Mouse (Mus musculus) intestine, postnatal 0 days (tissue): ENCODE measurements at regions not wholly inside any gene's neighbourhood (a gene's known extent, or its start where the extent isn't known, plus 50 kb on each side); places are given as distances from the start of the nearest gene placed in this dataset.

ENCODE experiments used
- ATAC-seq: fragments of 200-750 bp; cut with Nextera tagmentation; 2 replicates; pipeline ENCODE4 v1.8.0; 2017; ENCODE audit warnings: mild to moderate bottlenecking, moderate TSS enrichment, moderate library complexity
- H3K27ac ChIP-seq: fragments of 300-500 bp; sonication (generic); 2 replicates; pipeline ENCODE4 v1.5.1; 2014; ENCODE audit warnings: mild to moderate bottlenecking, low read depth, low read length, moderate library complexity
- H3K27me3 ChIP-seq: fragments of 300-500 bp; sonication (generic); replicated peaks from 2 replicates; pipeline ENCODE4 v1.6.1; 2014; ENCODE audit warnings: low read length, mixed read lengths; ENCODE audit not compliant: control insufficient read depth, insufficient read depth
- H3K36me3 ChIP-seq: fragments of 300-500 bp; sonication (generic); 2 replicates; pipeline ENCODE4 v1.6.1; 2014; ENCODE audit warnings: mild to moderate bottlenecking, moderate library complexity; ENCODE audit not compliant: control insufficient read depth, insufficient read depth
- H3K4me1 ChIP-seq: fragments of 300-500 bp; sonication (generic); replicated peaks from 2 replicates; pipeline ENCODE4 v1.6.1; 2014; ENCODE audit warnings: antibody characterized with exemption, low read length, mixed read lengths; ENCODE audit not compliant: control insufficient read depth, insufficient read depth
- H3K4me2 ChIP-seq: fragments of 300-500 bp; sonication (generic); replicated peaks from 2 replicates; pipeline ENCODE4 v1.6.1; 2014; ENCODE audit warnings: low read depth, mild to moderate bottlenecking, moderate library complexity
- H3K4me3 ChIP-seq: fragments of 300-500 bp; sonication (generic); 2 replicates; pipeline ENCODE4 v1.5.1; 2014; ENCODE audit warnings: low read depth, low read length
- H3K9ac ChIP-seq: fragments of 300-500 bp; sonication (generic); 2 replicates; pipeline ENCODE4 v1.6.1; 2014; ENCODE audit warnings: mild to moderate bottlenecking, low read depth, low read length
- H3K9me3 ChIP-seq: fragments of 300-500 bp; sonication (generic); 2 replicates; pipeline ENCODE4 v1.6.1; 2016; ENCODE audit warnings: mixed run types; ENCODE audit not compliant: control insufficient read depth
- CTCF ChIP-seq: sonication (generic); IDR thresholded peaks from 2 replicates; pipeline ENCODE4 v1.5.1; 2016; ENCODE audit warnings: low read depth, mild to moderate bottlenecking, control low read depth, antibody characterized with exemption, moderate library complexity
- WGBS: fragments of 180-500 bp; shearing (Covaris S2); extraction: QIAGEN DNeasy Blood & Tissue Kit; methylation state at CpG from one replicate; pipeline ENCODE4 v1.1.7; 2014; 5-methylcytosine and 5-hydroxymethylcytosine counted together

- Histone ChIP-seq H3K9me3 (no peaks in the 10 kb centered on the region), H3K4me3 (no peak overlapping the region), H3K4me2 (no peak overlapping the region), H3K27me3 (0 out of 2 replicates have a peak, but pooled peaks cover 2% of the 10 kb centered on the region), H3K9ac (no peak overlapping the region), H3K36me3 (no peaks in the 10 kb centered on the region), H3K27ac (no peak overlapping the region), H3K4me1 (no peaks in the 10 kb centered on the region)
- TF ChIP-seq CTCF = no peak
- WGBS = 92% methylated on average over 16 of the region's 16 CpGs
- no peak for ATAC-seq
Observed at GRCm38 (mm10) chr2:166408009-166408408, 252.5 kb upstream of the Sulf2 start.

- WGBS = 63% methylated on average over 11 of the region's 11 CpGs
- Histone ChIP-seq H3K4me1 (no peaks in the 10 kb centered on the region), H3K4me2 (no peak overlapping the region), H3K4me3 (no peak overlapping the region), H3K9ac (no peak overlapping the region), H3K36me3 (no peaks in the 10 kb centered on the region), H3K9me3 (no peaks in the 10 kb centered on the region), H3K27ac (no peak overlapping the region), H3K27me3 (0 out of 2 replicates have a peak, but pooled peaks cover 2% of the 10 kb centered on the region)
- no peak for TF ChIP-seq CTCF
- ATAC-seq = no peak
Observed at GRCm38 (mm10) chr2:166406826-166407225, 251.4 kb upstream of the Sulf2 start.

GRCm38 (mm10) chr2:166403319-166403718 lies 247.9 kb upstream of the Sulf2 start:
- Histone ChIP-seq H3K27ac (no peak overlapping the region), H3K4me1 (no peaks in the 10 kb centered on the region), H3K27me3 (no peaks in the 10 kb centered on the region), H3K9me3 (no peaks in the 10 kb centered on the region), H3K9ac (no peak overlapping the region), H3K4me3 (no peak overlapping the region), H3K4me2 (no peak overlapping the region), H3K36me3 (no peaks in the 10 kb centered on the region)
- WGBS = 56% methylated on average over 10 of the region's 10 CpGs
- no peak for TF ChIP-seq CTCF
- ATAC-seq = no peak

- Histone ChIP-seq H3K4me1 (no peaks in the 10 kb centered on the region), H3K36me3 (no peaks in the 10 kb centered on the region), H3K27ac (no peak overlapping the region), H3K4me3 (no peak overlapping the region), H3K9me3 (no peaks in the 10 kb centered on the region), H3K4me2 (no peak overlapping the region), H3K9ac (no peak overlapping the region), H3K27me3 (no peaks in the 10 kb centered on the region)
- ATAC-seq = no peak
- no peak for TF ChIP-seq CTCF
- 89% methylated on average over 3 of the region's 3 CpGs for WGBS
Observed at GRCm38 (mm10) chr2:166401860-166402259, 246.4 kb upstream of the Sulf2 start.

- H3K4me2 ChIP-seq = no peak overlapping the region
Observed at GRCm38 (mm10) chr2:166400304-166400703, 244.8 kb upstream of the Sulf2 start.

GRCm38 (mm10) chr2:166399140-166399830 lies 243.8 kb upstream of the Sulf2 start:
- TF ChIP-seq CTCF = no peak
- ATAC-seq = no peak
- 31% methylated on average over 6 of the region's 6 CpGs for WGBS
- Histone ChIP-seq H3K9me3 (no peaks in the 10 kb centered on the region), H3K4me1 (no peaks in the 10 kb centered on the region), H3K27ac (no peak overlapping the region), H3K27me3 (no peaks in the 10 kb centered on the region), H3K4me3 (no peak overlapping the region), H3K36me3 (no peaks in the 10 kb centered on the region), H3K9ac (no peak overlapping the region), H3K4me2 (no peak overlapping the region)

More at GRCm38 (mm10) chr2:166400304-166400703, 244.8 kb upstream of the Sulf2 start:
- 56% methylated on average over 10 of the region's 10 CpGs for WGBS
- Histone ChIP-seq H3K4me3 (no peak overlapping the region), H3K36me3 (no peaks in the 10 kb centered on the region), H3K4me1 (no peaks in the 10 kb centered on the region), H3K9ac (no peak overlapping the region), H3K27me3 (no peaks in the 10 kb centered on the region), H3K9me3 (no peaks in the 10 kb centered on the region), H3K27ac (no peak overlapping the region)
- no peak for ATAC-seq
- no peak for TF ChIP-seq CTCF
